Mouse (Mus musculus): ENCODE data around the gene Mink1. TPM values are rescaled to one million over a fixed set of nuclear protein-coding genes. Genes with fewer than 3 reads are reported as not detected.

Mink1 gene
- polyA plus RNA-seq, 1 experiment from 2014 or later, result 10.8 TPM

GRCm38 (mm10) chr11:70641241-70641640 lies 78.6 kb downstream of the Mink1 start:
- H3K27ac ChIP-seq, result no peak overlapping the region
- no peak overlapping the region for H3K9ac ChIP-seq
- H3K9me3 ChIP-seq, result no peaks in the 10 kb centered on the region
- 83% methylated on average over 7 of the region's 7 CpGs for WGBS
- peaks cover 13% of the 10 kb centered on the region for H3K4me1 ChIP-seq
- H3K27me3 ChIP-seq, result no peaks in the 10 kb centered on the region
- no peak overlapping the region for H3K4me2 ChIP-seq
- H3K4me3 ChIP-seq, result no peak overlapping the region
- H3K36me3 ChIP-seq, result peaks cover 17% of the 10 kb centered on the region
- no peak for ATAC-seq (ENCODE audit: borderline replicate concordance, extremely low read depth, low FRiP score, low TSS enrichment)

- H3K4me1 ChIP-seq, result peaks cover 16% of the 10 kb centered on the region
- H3K27me3 ChIP-seq, result no peaks in the 10 kb centered on the region
- no peak for ATAC-seq (ENCODE audit: borderline replicate concordance, extremely low read depth, low FRiP score, low TSS enrichment)
- no peak overlapping the region for H3K9ac ChIP-seq
- H3K36me3 ChIP-seq, result peaks cover 17% of the 10 kb centered on the region
- H3K9me3 ChIP-seq, result no peaks in the 10 kb centered on the region
- H3K4me3 ChIP-seq, result no peak overlapping the region
- 89% methylated on average over 6 of the region's 6 CpGs for WGBS
- H3K4me2 ChIP-seq, result no peak overlapping the region
- no peak overlapping the region for H3K27ac ChIP-seq
These were observed 80.4 kb downstream of the Mink1 start for GRCm38 (mm10) chr11:70643051-70643450.

- peaks cover 32% of the 10 kb centered on the region for H3K4me1 ChIP-seq
- no peak for ATAC-seq (ENCODE audit: borderline replicate concordance, extremely low read depth, low FRiP score, low TSS enrichment)
- H3K4me3 ChIP-seq, result no peak overlapping the region
- no peak overlapping the region for H3K9ac ChIP-seq
- no peak overlapping the region for H3K4me2 ChIP-seq
- H3K36me3 ChIP-seq, result peaks cover 28% of the 10 kb centered on the region
- no peak overlapping the region for H3K27ac ChIP-seq
- no peaks in the 10 kb centered on the region for H3K9me3 ChIP-seq
- 92% methylated on average over 8 of the region's 8 CpGs for WGBS
- no peaks in the 10 kb centered on the region for H3K27me3 ChIP-seq
These were observed 82.0 kb downstream of the Mink1 start for GRCm38 (mm10) chr11:70644564-70645103.

- WGBS, result 83% methylated on average over 12 of the region's 12 CpGs
- peak overlapping the region; percentile 91 for H3K27ac ChIP-seq
- ATAC-seq (ENCODE audit: borderline replicate concordance, extremely low read depth, low FRiP score, low TSS enrichment), result no peak
These were observed 83.0 kb downstream of the Mink1 start for GRCm38 (mm10) chr11:70645461-70646258.

GRCm38 (mm10) chr11:70646259-70646555 lies 83.5 kb downstream of the Mink1 start:
- Histone ChIP-seq H3K27me3 (no peaks in the 10 kb centered on the region), H3K27ac (peak overlapping the region; percentile 91), H3K4me1 (peaks cover 46% of the 10 kb centered on the region), H3K4me2 (peak overlapping the region; percentile 88), H3K4me3 (peak overlapping the region; percentile 66), H3K9ac (peak overlapping the region; percentile 87), H3K9me3 (no peaks in the 10 kb centered on the region), H3K36me3 (peaks cover 43% of the 10 kb centered on the region)
- 16% methylated on average over 3 of the region's 3 CpGs for WGBS
- no peak for ATAC-seq (ENCODE audit: borderline replicate concordance, extremely low read depth, low FRiP score, low TSS enrichment)

More at GRCm38 (mm10) chr11:70645461-70646258, 83.0 kb downstream of the Mink1 start:
- Histone ChIP-seq H3K27me3 (no peaks in the 10 kb centered on the region), H3K9me3 (no peaks in the 10 kb centered on the region), H3K9ac (peak overlapping the region; percentile 87), H3K4me1 (peaks cover 40% of the 10 kb centered on the region), H3K4me2 (peak overlapping the region; percentile 88), H3K36me3 (peaks cover 37% of the 10 kb centered on the region), H3K4me3 (peak overlapping the region; percentile 66)

GRCm38 (mm10) chr11:70646691-70647650 lies 84.3 kb downstream of the Mink1 start, which contains the start of the genes Rnf167 and Slc25a11:
Gene Rnf167 (plus strand): TSS chr11:70647235.
Gene Slc25a11 (minus strand): TSS chr11:70647479.
- Histone ChIP-seq H3K9ac (peak within 1 kb of the TSS; percentile 87), H3K36me3 (peaks cover 50% of the 10 kb centered on the region), H3K4me3 (peak within 1 kb of the TSS; percentile 66), H3K27ac (peak within 1 kb of the TSS; percentile 98), H3K9me3 (no peaks in the 10 kb centered on the region), H3K4me2 (peak within 1 kb of the TSS; percentile 88), H3K27me3 (no peaks in the 10 kb centered on the region), H3K4me1 (peaks cover 53% of the 10 kb centered on the region)
- WGBS, result under 1% methylated on average over 63 of the region's 63 CpGs
- peak; percentile 89 for ATAC-seq (ENCODE audit: borderline replicate concordance, extremely low read depth, low FRiP score, low TSS enrichment)

GRCm38 (mm10) chr11:70647716-70648420 lies 85.2 kb downstream of the Mink1 start:
- ATAC-seq (ENCODE audit: borderline replicate concordance, extremely low read depth, low FRiP score, low TSS enrichment), result peak; percentile 28; the same call in 1 of the 2 replicates
- Histone ChIP-seq H3K9ac (peak overlapping the region; percentile 77), H3K27me3 (no peaks in the 10 kb centered on the region), H3K4me2 (peak overlapping the region; percentile 87), H3K36me3 (peaks cover 59% of the 10 kb centered on the region), H3K4me1 (peaks cover 62% of the 10 kb centered on the region), H3K27ac (peak overlapping the region; percentile 98), H3K9me3 (no peaks in the 10 kb centered on the region), H3K4me3 (peak overlapping the region; percentile 66)
- WGBS, result 1% methylated on average over 28 of the region's 28 CpGs

- Histone ChIP-seq H3K4me1 (peaks cover 65% of the 10 kb centered on the region), H3K9ac (peak overlapping the region; percentile 77), H3K4me2 (peak overlapping the region; percentile 87), H3K36me3 (peaks cover 61% of the 10 kb centered on the region), H3K27ac (peak overlapping the region; percentile 98), H3K9me3 (no peaks in the 10 kb centered on the region), H3K4me3 (peak overlapping the region; percentile 66), H3K27me3 (no peaks in the 10 kb centered on the region)
- 73% methylated on average over 4 of the region's 4 CpGs for WGBS
- ATAC-seq (ENCODE audit: borderline replicate concordance, extremely low read depth, low FRiP score, low TSS enrichment), result no peak
These were observed 85.8 kb downstream of the Mink1 start for GRCm38 (mm10) chr11:70648512-70648911.

- H3K4me2 ChIP-seq, result peak overlapping the region; percentile 87
- H3K4me1 ChIP-seq, result peaks cover 65% of the 10 kb centered on the region
- WGBS, result 75% methylated on average over 8 of the region's 8 CpGs
- H3K27me3 ChIP-seq, result no peaks in the 10 kb centered on the region
- no peaks in the 10 kb centered on the region for H3K9me3 ChIP-seq
- peak overlapping the region; percentile 6; the same call in 1 of the 2 replicates for H3K9ac ChIP-seq
- H3K36me3 ChIP-seq, result peaks cover 54% of the 10 kb centered on the region
- H3K4me3 ChIP-seq, result peak overlapping the region; percentile 66; the same call in 1 of the 2 replicates
- H3K27ac ChIP-seq, result no peak overlapping the region
- no peak for ATAC-seq (ENCODE audit: borderline replicate concordance, extremely low read depth, low FRiP score, low TSS enrichment)
These were observed 86.6 kb downstream of the Mink1 start for GRCm38 (mm10) chr11:70649185-70649734.

- Histone ChIP-seq H3K4me1 (peaks cover 58% of the 10 kb centered on the region), H3K9me3 (no peaks in the 10 kb centered on the region), H3K27me3 (no peaks in the 10 kb centered on the region), H3K4me3 (no peak overlapping the region), H3K9ac (no peak overlapping the region; the same call in 1 of the 2 replicates), H3K36me3 (peaks cover 45% of the 10 kb centered on the region), H3K4me2 (peak overlapping the region; percentile 95; the same call in 1 of the 2 replicates), H3K27ac (peak overlapping the region; percentile 45; the same call in 1 of the 2 replicates)
- 66% methylated on average over 12 of the region's 12 CpGs for WGBS
- no peak for ATAC-seq (ENCODE audit: borderline replicate concordance, extremely low read depth, low FRiP score, low TSS enrichment)
These were observed 87.9 kb downstream of the Mink1 start for GRCm38 (mm10) chr11:70650322-70651175.
